Mouse (Mus musculus) ovary, postnatal 10 days (tissue): ENCODE results near the gene Copa.
A peak's percentile ranks its signal among the peaks of the same experiment; 100 is the strongest.

Experiments
- DNase-seq: peaks from one replicate; pipeline ENCODE4 v3.0.0; 2022; ENCODE audit warnings: low spot score

The Copa gene

DNA sequence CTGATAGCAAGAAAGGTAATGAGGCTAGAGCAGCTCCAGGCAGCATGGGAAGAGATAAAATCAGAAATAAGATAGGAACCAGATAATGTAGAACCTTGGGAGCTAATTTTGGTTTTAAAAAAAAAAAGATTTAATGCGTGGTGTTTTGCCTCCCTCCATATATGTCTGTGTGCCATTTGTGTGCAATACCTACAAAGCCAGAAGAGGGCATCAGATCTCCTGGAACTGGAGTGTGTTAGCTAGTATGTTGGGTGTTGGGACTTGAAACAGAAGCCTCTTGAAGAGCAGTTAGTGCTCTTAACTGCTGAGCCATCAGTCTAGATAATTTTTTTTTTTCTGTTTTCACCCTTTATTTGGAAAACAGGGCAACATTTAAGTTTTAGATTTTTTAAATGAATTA lies 61.2 kb downstream of the Copa start:
- no peak for DNase-seq

DNA sequence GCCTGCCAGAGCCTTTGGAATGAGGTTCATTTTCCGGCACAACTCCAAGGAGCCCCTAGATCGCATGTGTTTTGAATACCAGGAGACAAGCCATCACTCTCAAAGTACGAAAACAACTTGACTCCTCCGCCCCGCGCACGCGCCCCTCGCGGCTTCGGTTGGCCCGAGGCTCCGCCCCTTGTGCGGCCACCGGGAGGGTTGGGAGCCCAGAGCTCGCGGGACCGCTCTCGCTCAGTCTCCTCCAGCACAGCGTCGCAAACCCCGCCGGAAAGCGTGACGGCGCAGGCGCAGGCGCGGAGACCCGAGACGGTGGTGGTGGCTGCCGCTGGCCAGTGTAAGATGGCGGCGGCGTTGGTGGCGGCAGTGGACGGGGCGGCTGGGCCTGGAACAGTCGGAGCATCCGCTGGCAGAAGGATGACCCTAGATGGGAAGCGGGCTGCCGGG lies 65.5 kb downstream of the Copa start, which contains the start of gene Dcaf8:
TSS of gene Dcaf8 (plus strand) at position 250 of the 444 bp plus-strand sequence.
- DNase-seq, result peak; percentile 94

DNA sequence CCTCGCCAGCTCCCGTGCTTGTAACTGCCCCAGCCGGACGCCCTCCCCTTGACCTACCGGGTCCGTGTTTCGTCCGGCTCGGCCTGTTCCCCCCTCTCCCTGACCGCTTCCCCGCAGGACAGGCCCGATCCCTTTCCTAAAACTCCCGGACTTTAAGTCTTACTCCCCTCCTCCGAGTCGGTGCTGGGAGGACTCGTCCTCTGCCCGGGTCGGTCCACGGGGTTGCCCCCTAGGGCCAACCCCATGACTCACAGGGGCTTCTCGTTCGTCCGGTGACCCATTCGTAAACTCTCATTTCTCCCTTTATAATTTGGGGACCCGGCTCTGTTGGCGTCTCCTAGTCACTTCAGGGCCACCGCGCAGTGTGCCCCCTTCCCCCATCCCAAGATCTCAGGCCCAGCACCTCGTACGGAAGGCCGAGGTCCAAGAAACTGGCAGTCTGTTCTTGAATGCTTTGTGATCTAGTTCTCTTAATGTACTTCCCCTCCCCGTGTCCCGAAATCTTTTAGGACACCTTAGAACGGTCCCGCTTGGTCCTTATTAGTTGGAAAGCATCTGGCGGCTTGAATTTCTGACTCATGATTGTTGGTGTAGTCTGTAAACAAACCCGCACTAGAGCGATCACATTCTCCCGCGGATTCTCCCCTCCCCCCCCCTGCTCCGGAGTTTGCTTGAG lies 66.1 kb downstream of the Copa start:
- peak; percentile 13 for DNase-seq

DNA sequence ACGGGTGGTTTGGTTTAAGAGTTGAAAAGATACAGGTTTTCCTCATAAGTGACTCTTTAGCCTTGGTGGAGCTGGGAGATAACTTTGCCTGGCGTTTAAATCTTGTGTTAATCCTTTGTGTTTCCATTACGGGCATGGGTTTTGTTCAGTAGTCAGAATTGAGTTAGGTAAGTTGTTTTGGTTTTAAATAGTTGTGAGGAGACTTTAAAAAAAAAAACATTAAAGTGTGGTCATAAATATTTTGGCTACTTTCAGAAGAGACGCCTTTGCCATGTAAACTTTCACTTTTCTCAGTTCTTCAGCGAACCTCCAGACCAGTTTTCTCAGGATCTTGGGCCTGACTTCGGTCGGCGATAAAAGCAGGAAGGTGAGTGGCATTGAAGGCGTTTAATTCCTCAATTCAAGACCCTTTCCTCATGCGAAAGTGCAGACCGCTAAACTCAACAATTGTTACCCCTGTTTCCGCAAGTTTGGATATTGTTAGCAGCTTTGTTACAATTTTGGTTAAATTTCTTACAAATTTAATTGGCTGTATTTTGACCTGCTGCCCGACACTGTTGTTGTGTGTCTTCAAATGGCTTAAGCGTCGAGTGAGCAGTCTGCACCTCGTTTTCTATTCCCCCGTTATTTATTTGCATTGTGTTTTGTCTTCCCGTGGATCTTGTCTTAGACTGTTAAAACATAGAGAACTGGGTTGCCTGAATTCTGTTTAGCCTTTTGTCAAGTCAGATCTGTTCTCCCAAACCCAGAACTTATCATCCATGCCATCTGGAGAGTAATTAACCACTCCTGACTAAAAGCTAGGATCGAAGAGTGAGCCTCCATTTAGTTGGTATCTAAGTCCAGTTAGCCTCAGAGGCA lies 66.9 kb downstream of the Copa start:
- no peak for DNase-seq

DNA sequence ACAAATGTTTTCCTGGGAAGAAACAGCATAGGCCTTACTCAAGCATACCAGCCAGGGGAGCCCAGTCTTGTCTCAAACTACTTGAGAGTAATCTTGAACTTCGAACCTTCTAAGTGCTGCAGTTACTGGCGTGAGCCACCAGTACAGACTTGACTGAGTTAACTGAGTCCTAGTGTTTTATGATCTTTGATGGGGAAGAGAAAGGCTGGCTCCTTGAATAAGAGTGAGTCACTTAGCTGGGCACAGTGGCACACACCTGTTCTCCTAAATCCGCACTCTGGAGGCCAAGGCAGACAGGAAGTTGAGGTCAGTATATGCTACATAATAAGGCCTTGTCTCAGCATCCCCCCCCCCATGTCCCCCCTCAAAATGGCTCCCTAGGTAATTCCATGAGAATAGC lies 72.2 kb downstream of the Copa start:
- DNase-seq, result no peak

DNA sequence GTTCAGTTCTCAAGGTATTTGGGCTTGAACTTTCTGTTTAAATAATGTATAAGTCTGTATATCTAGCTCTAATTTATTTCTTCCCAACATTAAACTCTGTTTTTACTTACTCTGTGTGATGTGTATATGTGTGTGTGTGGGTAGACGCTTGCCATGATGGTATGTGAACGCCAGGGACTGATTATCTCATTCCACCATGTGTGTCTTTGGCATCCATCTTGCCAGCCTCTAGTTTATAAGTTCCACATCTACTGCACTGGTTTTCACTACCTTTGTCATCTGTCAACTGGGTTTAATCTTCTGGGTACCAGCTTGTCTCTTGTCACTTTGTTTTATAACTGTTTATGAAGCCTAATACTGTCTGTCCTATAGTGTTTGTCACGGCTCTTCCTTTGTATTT lies 73.2 kb downstream of the Copa start:
- no peak for DNase-seq

DNA sequence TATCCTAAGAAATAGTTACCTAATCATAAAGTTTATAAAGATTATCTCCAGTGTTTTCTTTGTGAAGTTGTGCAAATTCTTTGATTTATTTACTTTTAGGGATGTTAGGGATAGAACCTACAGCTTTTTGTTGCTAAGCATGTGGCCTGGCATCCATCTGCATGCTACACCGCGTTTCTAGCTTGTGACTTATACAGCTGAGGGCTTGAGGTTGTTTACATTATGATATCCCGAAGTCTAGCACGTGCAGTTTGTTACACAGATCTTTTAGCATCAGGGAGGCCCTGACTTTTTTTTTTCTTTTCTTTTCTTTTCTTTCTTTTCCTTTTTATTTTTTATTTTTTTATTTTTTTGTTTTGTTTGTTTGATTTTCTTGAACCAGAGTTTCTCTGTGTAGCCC lies 77.6 kb downstream of the Copa start:
- DNase-seq, result no peak

DNA sequence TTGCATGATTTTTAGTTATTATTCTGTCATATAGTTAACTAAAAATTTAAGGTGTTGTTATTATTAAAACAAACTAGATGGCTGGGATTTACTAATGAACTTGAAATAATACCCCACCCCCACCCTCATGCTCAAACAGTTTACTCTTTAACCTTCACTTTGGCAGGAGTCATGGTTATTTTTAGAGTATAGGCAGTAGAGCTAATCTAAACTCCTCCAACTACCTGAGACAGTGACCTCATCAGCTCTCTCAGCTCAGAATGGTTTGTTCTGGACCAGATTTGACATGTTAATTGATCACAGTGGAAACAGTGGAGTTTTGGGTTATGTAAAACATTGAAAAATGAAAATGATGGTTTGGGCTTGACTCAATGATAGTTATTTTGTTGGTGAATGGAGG lies 78.2 kb downstream of the Copa start:
- DNase-seq, result no peak

DNA sequence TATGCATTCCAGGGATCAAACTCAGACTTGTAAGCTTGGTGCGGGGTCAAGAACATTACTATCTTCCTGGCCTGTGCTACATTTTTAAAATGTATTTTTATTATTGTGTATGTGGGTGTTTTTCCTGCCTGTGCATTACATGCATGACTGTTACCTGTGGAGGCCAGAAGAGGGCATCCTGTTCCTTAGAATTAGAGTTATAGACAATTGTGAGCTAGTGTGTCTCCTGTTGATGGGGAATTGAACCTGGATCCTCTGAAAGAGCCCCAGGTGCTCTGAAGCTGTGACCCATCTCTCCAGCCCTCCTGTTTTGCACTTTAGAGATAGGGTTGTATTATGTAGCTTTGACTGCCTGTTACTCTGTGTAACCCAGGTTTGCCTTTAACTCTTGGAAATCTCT lies 79.7 kb downstream of the Copa start:
- DNase-seq, result no peak

DNA sequence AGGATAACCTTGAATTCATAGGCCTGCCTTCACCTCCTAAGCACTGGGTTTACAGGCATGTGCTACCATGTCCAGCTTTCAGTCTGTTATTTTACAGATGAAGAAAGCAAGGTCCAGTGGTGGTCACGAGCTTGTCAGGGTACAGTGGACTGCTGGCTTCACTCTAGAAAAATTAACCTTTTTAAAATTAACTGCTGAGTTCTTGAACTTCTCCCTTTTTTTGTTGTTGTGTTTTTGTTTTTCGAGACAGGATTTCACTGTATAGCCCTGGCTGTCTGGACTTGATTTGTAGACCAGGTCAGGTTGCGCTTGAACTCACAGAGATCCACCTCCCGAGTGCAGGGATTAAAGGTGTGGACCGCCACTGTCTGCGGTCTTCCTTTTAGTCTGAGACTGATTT lies 80.6 kb downstream of the Copa start:
- no peak for DNase-seq

DNA sequence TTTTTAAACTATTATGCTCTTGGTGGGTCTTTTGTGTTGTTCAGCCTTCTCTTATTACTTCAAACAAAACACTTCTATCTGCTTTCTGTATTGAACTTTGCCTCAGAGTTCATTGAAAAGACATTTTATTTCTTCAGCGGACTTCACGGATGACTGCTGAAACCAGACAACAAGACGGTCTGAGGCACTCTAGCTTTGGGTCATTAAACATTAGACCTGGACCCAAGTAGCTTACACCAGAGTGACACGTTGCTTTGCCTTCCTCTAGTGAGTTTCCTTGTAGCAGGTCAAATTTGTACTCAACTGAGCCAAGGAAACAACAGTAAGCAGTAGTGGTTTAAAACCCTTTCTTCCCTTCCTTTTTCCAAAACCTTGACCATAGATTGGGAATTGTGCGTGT lies 85.6 kb downstream of the Copa start:
- DNase-seq, result no peak

DNA sequence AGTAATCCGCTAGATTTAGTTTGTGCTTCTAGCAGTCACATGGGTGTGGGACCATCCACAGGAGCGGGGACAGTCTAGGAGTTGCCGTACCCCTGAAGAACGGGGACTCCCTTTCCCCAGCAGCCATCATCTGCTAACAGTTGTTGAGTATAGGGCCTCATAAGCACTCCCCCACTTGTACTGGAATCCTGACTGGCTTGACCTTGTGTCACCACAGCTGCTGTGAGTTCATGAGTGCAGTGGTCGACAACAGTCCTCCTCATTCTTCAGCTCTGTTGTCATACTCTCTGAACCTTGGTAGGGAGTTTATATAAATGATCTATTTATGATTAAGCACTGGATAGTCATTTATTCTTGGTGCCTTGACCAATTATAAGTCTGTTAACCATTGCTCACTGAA lies 87.5 kb downstream of the Copa start:
- DNase-seq, result no peak
